Mouse (Mus musculus) left cerebral cortex, adult 8-10 months (tissue): Measurements from ENCODE around the gene Senp5. TPM values are rescaled to one million over a fixed set of nuclear protein-coding genes. Genes with fewer than 3 reads are reported as not detected.
"Not testable (repeated sequence)": the region's sequence is repeated elsewhere in the genome, so short reads cannot be mapped to it uniquely, and the experiment has no call there.

Experiments used
- DNase-seq, 2 experiments: peaks; one replicate each; pipeline ENCODE4 v3.0.0; 2022; ENCODE audit warnings: low spot score in 2 of 2
- total RNA-seq, 4 experiments: library from RNA; stranded (reverse); gene quantifications; 2 replicates each; pipeline ENCODE4 v1.2.4; 2022

Gene Senp5
- 10 to 100 TPM; 43.3 to 47.8 (median 44.2) TPM for total RNA-seq

GRCm38 (mm10) chr16:32002509-32003477 is at the start of gene Senp5:
Senp5 (minus strand) TSS chr16:32003287.
- DNase-seq: peak; percentile 77 to 87

- no peak for DNase-seq
These were observed 39.3 kb upstream of the Senp5 start for GRCm38 (mm10) chr16:32042367-32042766.

- DNase-seq: no peak
These were observed 16.6 kb upstream of the Senp5 start for GRCm38 (mm10) chr16:32019678-32020077.

- DNase-seq: no peak
These were observed 7.2 kb upstream of the Senp5 start for GRCm38 (mm10) chr16:32010330-32010729.

- DNase-seq: peak in 1 of 2 experiments; percentile 61
These were observed 6.8 kb upstream of the Senp5 start for GRCm38 (mm10) chr16:32009913-32010312.

- no peak for DNase-seq
These were observed 5.6 kb upstream of the Senp5 start for GRCm38 (mm10) chr16:32008529-32009293.

- no peak for DNase-seq
These were observed 1.6 kb upstream of the Senp5 start for GRCm38 (mm10) chr16:32004731-32005130.

- no peak for DNase-seq
These were observed 6.7 kb downstream of the Senp5 start for GRCm38 (mm10) chr16:31996371-31996770.

- DNase-seq: no peak
These were observed 9.1 kb downstream of the Senp5 start for GRCm38 (mm10) chr16:31993946-31994345.

GRCm38 (mm10) chr16:31993195-31993594 is 9.9 kb downstream of the Senp5 start:
- no peak for DNase-seq

GRCm38 (mm10) chr16:31992039-31992438 is 11.0 kb downstream of the Senp5 start:
- no peak for DNase-seq

GRCm38 (mm10) chr16:31980946-31981345 is 22.1 kb downstream of the Senp5 start:
- no peak for DNase-seq

- DNase-seq: no peak
These were observed 23.6 kb downstream of the Senp5 start for GRCm38 (mm10) chr16:31979501-31979900.

GRCm38 (mm10) chr16:31975258-31975657 is 27.8 kb downstream of the Senp5 start:
- DNase-seq: no peak

GRCm38 (mm10) chr16:31963224-31963623 is 39.9 kb downstream of the Senp5 start:
- no peak for DNase-seq

- peak; percentile 92 to 93 for DNase-seq
These were observed 54.7 kb downstream of the Senp5 start, which contains the start of the genes 0610012G03Rik and Ncbp2 for GRCm38 (mm10) chr16:31948345-31948774. 0610012G03Rik (minus strand) TSS chr16:31948494. Ncbp2 (plus strand) TSS chr16:31948513.

GRCm38 (mm10) chr16:31947901-31948316 is 55.2 kb downstream of the Senp5 start:
- peak in 1 of 2 experiments; percentile 45 for DNase-seq

- DNase-seq: no peak
These were observed 55.8 kb downstream of the Senp5 start for GRCm38 (mm10) chr16:31947333-31947732.

GRCm38 (mm10) chr16:31945986-31946385 is 57.1 kb downstream of the Senp5 start:
- DNase-seq: not testable (repeated sequence)

GRCm38 (mm10) chr16:31945372-31945771 is 57.7 kb downstream of the Senp5 start:
- DNase-seq: no peak

- DNase-seq: no peak
These were observed 58.3 kb downstream of the Senp5 start for GRCm38 (mm10) chr16:31944698-31945255.
